Mouse (Mus musculus): ENCODE data around the gene Tor3a. TPM values are rescaled to one million over a fixed set of nuclear protein-coding genes. Genes with fewer than 3 reads are reported as not detected.

Gene Tor3a
- total RNA-seq, 2 experiments from 2014 or later = 17.9 to 20.5 TPM

DNA sequence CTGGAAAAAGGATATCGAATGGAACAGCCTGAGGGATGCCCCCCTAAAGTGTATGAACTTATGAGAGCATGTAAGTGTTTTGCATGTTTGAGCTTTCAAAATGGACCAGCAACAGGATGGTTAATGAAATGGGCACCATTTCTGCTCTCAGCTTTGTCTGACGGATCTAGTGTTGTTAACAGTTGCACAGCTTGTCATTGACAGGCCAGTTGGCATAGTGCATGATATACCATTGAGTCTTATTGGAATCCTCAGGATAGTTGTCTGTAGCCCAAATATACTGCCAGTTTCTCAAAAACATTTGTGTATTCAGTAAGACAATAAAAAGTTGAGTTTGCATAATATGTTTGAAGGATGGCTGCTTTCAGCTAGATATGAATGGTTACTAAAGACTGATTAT, 39.0 kb downstream of the Tor3a start:
- no peak for DNase-seq

DNA sequence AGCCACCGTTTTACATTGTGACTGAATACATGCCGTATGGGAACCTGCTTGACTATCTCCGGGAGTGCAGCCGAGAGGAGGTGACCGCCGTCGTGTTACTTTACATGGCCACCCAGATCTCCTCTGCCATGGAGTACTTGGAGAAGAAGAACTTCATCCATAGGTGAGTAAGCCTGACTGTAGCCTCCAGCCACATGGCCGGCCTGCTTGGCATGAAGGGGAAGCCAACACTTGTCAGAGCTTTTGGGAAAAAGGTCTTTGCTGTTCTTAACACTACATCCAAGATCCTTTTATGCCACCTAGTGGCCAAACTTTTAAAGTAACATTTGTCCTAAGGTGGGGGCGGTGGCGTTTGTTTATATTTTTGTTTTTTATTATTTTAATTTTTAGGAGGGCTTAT, 41.1 kb downstream of the Tor3a start:
- peak; percentile 24 to 39 for DNase-seq

DNA sequence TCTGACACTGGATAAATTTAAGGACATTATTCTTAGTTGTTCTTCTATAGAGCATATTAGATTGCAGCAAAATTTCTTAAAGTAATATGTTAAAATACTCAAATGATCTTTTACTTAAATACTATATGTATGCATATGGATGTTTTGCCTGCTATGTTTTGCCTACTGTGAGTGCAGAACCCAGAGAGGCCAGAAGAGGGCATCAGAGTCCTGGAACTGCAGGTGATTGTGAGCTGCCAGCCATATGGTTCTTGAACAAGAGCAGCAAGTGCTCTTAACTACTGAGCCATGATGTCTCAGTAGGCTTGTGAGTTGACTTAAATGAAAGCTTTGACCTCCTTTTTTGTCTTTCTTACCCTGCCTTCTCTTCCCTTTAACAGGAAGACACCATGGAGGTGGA, 43.2 kb downstream of the Tor3a start:
- no peak for DNase-seq

GRCm38 (mm10) chr1:156629984-156630383, 44.2 kb downstream of the Tor3a start:
- DNase-seq = no peak

- DNase-seq = no peak
Observed at GRCm38 (mm10) chr1:156626729-156627128, 47.4 kb downstream of the Tor3a start.

DNA sequence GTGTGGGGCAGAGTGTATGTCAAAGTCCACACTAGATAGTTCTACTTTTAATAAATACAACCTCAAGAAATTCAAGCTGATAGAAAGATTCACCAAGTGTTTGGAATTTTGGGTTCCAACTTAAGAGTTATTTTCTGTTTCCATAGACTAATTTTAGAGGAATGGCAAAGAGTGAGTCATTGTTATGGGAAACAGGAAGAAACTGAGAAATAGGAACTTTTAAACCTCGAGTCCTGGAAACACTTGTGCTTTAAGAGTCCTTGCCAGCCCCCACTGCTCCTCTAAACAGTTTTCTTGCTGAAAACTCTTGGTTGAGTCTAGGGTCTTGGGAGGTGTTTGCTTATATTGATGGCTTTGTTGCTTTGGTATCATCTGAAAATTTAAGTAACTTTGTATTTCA, 49.9 kb downstream of the Tor3a start:
- DNase-seq = no peak

- no peak for DNase-seq
Observed at GRCm38 (mm10) chr1:156620951-156621350, 53.2 kb downstream of the Tor3a start.

- DNase-seq = no peak
Observed at GRCm38 (mm10) chr1:156620292-156620909, 53.8 kb downstream of the Tor3a start.

DNA sequence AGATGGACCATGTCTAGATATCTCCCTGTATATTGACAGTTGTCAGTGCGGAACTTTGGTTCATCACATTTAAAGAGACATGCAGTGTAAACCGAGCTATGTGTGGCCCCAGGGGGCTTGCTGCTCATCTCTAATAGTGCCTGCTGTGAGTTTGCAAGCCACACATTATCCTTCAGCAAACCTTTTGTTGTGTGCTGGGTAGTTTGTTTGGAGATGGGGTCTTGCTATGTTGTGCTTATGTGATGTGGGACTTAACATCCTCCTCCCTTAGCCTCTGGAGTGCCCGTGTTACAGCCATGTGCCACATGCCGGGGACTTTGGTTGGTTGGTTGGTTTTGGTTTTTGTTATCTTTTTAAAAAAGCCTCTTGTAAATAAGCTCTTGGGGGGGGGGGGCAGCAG, 56.3 kb downstream of the Tor3a start:
- DNase-seq = no peak

DNA sequence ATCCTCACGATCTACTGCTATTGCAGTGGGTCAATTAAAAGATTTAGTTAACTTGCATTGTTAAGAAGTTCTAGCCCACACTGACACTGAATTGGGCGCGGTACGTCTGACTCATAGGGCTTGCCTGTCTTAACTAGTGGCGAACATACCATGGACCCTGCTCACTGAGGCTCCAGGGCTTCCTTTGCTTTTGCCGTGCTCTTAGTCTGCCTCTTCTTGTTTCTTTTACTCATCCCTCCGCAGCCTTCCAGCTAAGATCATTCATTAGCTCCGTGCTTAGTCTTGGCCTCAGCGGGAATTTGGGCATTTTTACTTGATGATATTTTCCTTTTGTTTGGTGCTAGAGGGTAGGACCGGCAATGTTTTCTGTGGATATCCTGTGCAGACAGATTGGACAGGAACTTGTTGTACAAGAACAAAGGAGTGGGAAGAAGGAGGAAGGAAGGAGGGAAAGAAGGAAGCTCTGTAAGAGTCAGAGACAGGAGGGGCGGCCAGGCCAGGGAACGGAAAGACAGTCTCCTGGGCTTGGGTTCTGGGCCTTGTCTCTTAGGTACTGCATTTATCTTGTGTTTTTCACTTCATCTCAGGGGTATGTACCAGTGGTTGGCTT, 57.1 kb downstream of the Tor3a start:
- no peak for DNase-seq

DNA sequence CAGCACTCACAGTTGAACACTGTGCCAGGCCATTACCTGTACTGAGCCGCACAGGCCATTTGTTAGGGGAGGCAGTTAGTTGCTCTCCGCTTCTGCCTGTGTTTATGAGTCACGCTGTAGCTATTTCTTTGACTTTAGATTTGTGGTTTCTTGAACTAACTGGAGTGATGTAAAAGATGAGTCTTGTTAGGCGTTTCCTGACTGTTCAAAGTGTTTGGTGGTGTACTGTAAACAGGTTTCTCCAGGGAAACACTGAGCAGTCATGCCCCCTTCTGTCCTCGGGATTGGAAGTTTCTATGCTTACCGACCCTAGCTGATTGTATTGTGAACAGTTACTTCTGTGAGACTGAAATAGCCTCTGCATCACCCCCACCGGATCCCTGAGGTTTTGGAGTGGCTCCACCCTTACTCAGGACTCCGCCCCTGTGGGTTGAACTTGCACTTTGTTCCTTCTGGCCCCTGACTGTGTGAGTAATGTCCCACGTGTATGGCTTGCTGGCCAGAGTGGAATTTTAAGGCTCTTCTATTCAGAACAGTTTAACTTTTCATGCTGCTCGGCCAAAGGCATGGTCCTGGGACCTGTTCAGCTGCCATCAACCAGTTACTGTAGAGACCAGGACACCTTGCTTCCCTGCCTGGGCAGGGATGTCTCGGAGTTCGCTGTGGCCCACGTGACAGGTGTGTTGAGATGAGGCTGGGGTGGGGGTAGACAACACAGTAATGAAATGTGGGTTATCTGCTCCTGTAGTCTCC, 58.6 kb downstream of the Tor3a start:
- peak; percentile 87 to 89 for DNase-seq

- no peak for DNase-seq
Observed at GRCm38 (mm10) chr1:156614710-156615109, 59.4 kb downstream of the Tor3a start.

DNA sequence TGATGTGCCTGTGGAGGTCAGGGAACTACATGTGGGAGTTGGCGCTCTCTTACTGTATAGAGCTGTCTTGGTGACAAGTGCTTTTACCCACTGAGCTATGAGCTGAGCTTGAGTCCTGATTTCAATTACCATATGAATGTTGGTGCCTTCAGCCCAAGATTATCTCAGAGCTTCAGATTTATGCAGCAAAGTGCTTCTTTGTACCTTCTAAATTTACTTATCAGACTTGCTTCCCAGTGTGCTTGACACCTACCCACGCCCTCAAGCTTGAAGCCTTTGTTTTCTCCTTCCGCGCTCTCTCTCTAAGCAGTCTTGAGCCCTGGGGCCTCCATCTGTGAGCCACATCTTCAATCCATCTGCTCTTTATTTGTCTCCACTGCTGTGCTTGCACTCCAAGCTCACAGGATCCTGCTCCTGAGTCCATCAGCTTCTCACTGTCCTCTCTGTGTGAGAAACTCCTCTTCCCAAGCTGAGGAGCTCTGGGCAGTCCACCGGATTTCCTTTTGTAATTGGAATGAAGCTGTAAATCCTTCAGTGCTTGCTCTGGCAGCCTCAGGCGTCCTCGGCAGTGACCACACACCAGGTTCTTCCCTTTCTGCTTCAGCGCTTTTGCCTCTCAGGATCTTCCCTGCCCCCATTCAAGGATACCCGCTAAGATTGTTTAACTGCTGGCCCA, 60.2 kb downstream of the Tor3a start:
- peak; percentile 15 to 36 for DNase-seq

DNA sequence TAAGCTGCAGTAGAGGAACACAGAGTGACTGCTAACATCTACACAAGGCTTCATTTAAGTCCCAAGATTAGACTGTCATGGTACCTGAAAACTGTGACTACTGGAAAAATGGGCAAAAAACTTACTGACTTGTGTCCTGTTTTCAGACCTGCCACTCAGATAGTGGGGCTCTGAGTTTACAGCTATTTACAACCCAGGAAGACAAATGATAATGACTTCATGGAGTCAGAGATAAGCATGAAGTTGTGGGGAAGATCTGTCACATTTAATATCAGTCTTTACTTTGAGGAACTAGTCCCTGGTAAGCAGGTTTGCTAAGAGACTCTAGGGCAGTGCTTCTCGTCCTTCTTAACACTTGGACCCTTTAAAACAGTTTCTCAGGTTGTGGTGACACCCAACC, 63.9 kb downstream of the Tor3a start:
- DNase-seq = no peak

DNA sequence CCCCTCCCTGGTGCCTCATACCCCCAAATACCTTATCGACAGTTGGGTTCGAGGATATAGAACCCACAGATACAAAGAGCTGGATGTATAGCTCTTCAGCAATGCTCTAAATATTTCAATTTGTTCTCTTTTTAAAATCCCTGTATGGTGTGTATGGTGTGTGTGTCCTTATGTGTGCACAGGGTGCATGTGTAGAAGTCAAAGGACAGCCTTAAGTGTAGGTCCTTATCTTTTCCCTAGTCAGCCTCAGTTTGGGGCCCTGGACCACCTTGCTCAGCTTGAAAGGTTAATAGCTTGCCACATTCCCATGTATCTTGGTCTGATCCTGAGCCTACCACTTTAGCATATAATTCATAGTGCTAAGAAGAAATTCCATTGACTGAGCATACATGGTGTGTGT, 65.7 kb downstream of the Tor3a start:
- no peak for DNase-seq

DNA sequence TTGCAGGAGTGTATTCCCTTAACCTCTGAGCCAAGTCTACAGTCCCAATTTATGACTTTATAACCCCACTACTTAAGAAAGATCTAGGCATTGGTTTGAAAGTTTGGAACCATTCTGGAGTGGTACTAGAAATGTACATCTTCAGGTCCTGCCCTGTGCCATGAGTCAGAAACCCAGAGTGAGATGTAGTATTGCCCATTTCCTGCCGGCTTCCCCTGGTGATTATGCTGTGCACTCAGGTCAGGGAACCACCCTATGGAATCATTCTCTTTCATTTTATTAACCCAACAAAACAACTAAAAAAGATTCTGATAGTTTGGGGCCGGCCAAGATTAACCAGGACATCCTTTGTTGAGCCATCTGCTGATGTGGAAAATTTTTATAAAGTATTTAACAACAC, 68.2 kb downstream of the Tor3a start:
- no peak for DNase-seq

DNA sequence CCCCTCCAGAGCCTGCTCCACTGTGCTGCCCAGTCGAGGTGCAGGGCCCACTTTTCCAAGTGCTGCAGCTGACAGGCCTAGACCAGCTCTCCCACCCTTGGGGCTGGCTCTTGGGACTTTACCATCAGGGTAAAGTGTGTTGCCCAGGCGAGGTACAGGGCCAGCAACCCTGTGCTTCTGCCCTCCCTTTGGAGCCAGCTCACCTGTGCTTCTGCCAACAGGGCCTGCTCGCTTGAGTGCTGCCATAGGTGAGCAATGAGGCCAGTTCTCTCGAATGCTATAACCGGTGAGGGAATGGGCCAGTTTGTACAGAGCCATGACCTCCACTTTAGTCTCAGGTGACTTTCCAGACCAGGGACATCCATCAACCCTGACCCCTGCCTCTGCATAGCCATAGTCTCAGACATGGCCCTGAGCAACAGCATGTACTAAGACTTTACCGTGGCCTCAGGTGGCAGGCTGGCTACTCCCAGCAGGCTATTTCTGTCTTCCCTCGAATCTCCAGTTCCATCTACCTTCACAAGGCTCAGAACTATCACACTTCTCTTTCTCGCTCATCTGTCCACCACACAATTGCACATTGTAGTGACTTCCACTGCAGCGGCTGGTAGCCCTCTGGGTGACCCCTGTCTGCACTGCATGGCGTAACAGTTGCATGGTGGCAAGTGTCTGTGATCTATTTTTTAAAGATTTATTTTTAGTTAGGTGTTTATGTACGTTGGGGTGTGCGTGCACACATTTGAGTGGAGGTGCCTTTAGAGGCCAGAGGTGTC, 68.9 kb downstream of the Tor3a start:
- no peak for DNase-seq

Other genes with a start within 250 kb of the Tor3a start
- 1,000 to 10,000 TPM; 1,034 to 1,489 TPM for gene Soat1, start 200.0 kb downstream of the Tor3a start, total RNA-seq (2021)
- gene Gm10031, start 150.3 kb downstream of the Tor3a start, total RNA-seq (2021) = 10 to 100 TPM; 39.7 to 40.3 TPM
- gene Abl2, start 115.6 kb downstream of the Tor3a start, total RNA-seq (2021) = 10 to 100 TPM; 21.5 to 27.2 TPM
- 10 to 100 TPM; 47.9 to 58.3 TPM for gene Fam20b, start 44.7 kb upstream of the Tor3a start, total RNA-seq (2021)
- gene Angptl1, start 164.2 kb upstream of the Tor3a start, total RNA-seq (2021) = 1 to 10 TPM; 3.2 to 8.3 TPM

Measured in adrenal gland, postnatal 36 days (tissue).